Mouse (Mus musculus): ENCODE results near the gene Stoml2. TPM values are rescaled to one million over a fixed set of nuclear protein-coding genes. Genes with fewer than 3 reads are reported as not detected.

The Stoml2 gene
- 321 and 331 TPM in 2 replicates for polyA plus RNA-seq (2015; fragmentation: Nextera tagmentation; extraction: Ambion mirVana)

- Histone ChIP-seq H3K4me3 (peak within 1 kb of the TSS; percentile 73), H3K4me1 (peaks cover 19% of the 10 kb centered on the region), H3K9me3 (no peaks in the 10 kb centered on the region), H3K4me2 (peak within 1 kb of the TSS; percentile 72), H3K27ac (peak within 1 kb of the TSS; percentile 85), H3K36me3 (peaks cover 50% of the 10 kb centered on the region), H3K27me3 (no peaks in the 10 kb centered on the region), H3K9ac (peak within 1 kb of the TSS; percentile 89)
- peak; percentile 95 for ATAC-seq (ENCODE audit: borderline replicate concordance, extremely low read depth, low FRiP score, low TSS enrichment)
- WGBS = under 1% methylated on average over 38 of the region's 38 CpGs
These were observed at the start of gene Stoml2 for GRCm38 (mm10) chr4:43031237-43031995. TSS of gene Stoml2 (minus strand) at chr4:43031710.

GRCm38 (mm10) chr4:43078071-43078718, 46.7 kb upstream of the Stoml2 start:
- 47% methylated on average over 7 of the region's 7 CpGs for WGBS
- H3K36me3 ChIP-seq = no peaks in the 10 kb centered on the region
- no peak overlapping the region for H3K4me2 ChIP-seq
- no peak for ATAC-seq (ENCODE audit: borderline replicate concordance, extremely low read depth, low FRiP score, low TSS enrichment)
- no peak overlapping the region for H3K9ac ChIP-seq
- H3K4me1 ChIP-seq = no peaks in the 10 kb centered on the region
- H3K27me3 ChIP-seq = no peaks in the 10 kb centered on the region
- H3K9me3 ChIP-seq = no peaks in the 10 kb centered on the region
- no peak overlapping the region for H3K4me3 ChIP-seq
- H3K27ac ChIP-seq = no peak overlapping the region

GRCm38 (mm10) chr4:43074923-43075322, 43.4 kb upstream of the Stoml2 start:
- Histone ChIP-seq H3K4me2 (no peak overlapping the region), H3K4me3 (no peak overlapping the region), H3K9me3 (no peaks in the 10 kb centered on the region), H3K36me3 (no peaks in the 10 kb centered on the region), H3K27ac (no peak overlapping the region), H3K9ac (no peak overlapping the region), H3K27me3 (no peaks in the 10 kb centered on the region), H3K4me1 (no peaks in the 10 kb centered on the region)
- ATAC-seq (ENCODE audit: borderline replicate concordance, extremely low read depth, low FRiP score, low TSS enrichment) = no peak

GRCm38 (mm10) chr4:43065471-43065870, 34.0 kb upstream of the Stoml2 start:
- Histone ChIP-seq H3K9ac (no peak overlapping the region), H3K4me3 (no peak overlapping the region), H3K36me3 (no peaks in the 10 kb centered on the region), H3K9me3 (no peaks in the 10 kb centered on the region), H3K4me1 (no peaks in the 10 kb centered on the region), H3K4me2 (no peak overlapping the region), H3K27ac (no peak overlapping the region), H3K27me3 (no peaks in the 10 kb centered on the region; the same call in 1 of the 2 replicates)
- ATAC-seq (ENCODE audit: borderline replicate concordance, extremely low read depth, low FRiP score, low TSS enrichment) = no peak
- 92% methylated on average over 4 of the region's 4 CpGs for WGBS

- Histone ChIP-seq H3K27me3 (peaks cover 10% of the 10 kb centered on the region), H3K4me1 (0 out of 2 replicates have a peak, but pooled peaks cover 5% of the 10 kb centered on the region), H3K4me2 (no peak overlapping the region; the same call in 1 of the 2 replicates), H3K4me3 (no peak overlapping the region), H3K36me3 (no peaks in the 10 kb centered on the region), H3K9ac (no peak overlapping the region), H3K27ac (no peak overlapping the region), H3K9me3 (no peaks in the 10 kb centered on the region)
- ATAC-seq (ENCODE audit: borderline replicate concordance, extremely low read depth, low FRiP score, low TSS enrichment) = no peak
- 63% methylated on average over 3 of the region's 3 CpGs for WGBS
These were observed 28.8 kb upstream of the Stoml2 start for GRCm38 (mm10) chr4:43060286-43060685.

GRCm38 (mm10) chr4:43059697-43060096, 28.2 kb upstream of the Stoml2 start:
- H3K27ac ChIP-seq = no peak overlapping the region
- 42% methylated on average over 3 of the region's 3 CpGs for WGBS
- H3K9me3 ChIP-seq = no peaks in the 10 kb centered on the region

GRCm38 (mm10) chr4:43058753-43059654, 27.5 kb upstream of the Stoml2 start, which contains the start of gene Unc13b:
TSS of gene Unc13b (plus strand) at chr4:43058953.
- Histone ChIP-seq H3K27ac (peak within 1 kb of the TSS; percentile 82), H3K4me3 (peak within 1 kb of the TSS; percentile 69), H3K9ac (peak within 1 kb of the TSS; percentile 56), H3K27me3 (peaks cover 10% of the 10 kb centered on the region), H3K4me1 (0 out of 2 replicates have a peak, but pooled peaks cover 5% of the 10 kb centered on the region), H3K36me3 (no peaks in the 10 kb centered on the region), H3K4me2 (peak within 1 kb of the TSS; percentile 90), H3K9me3 (no peaks in the 10 kb centered on the region)
- under 1% methylated on average over 75 of the region's 90 CpGs for WGBS
- peak; percentile 96 for ATAC-seq (ENCODE audit: borderline replicate concordance, extremely low read depth, low FRiP score, low TSS enrichment)

More at GRCm38 (mm10) chr4:43059697-43060096, 28.2 kb upstream of the Stoml2 start:
- Histone ChIP-seq H3K4me1 (0 out of 2 replicates have a peak, but pooled peaks cover 5% of the 10 kb centered on the region), H3K36me3 (no peaks in the 10 kb centered on the region), H3K27me3 (peaks cover 10% of the 10 kb centered on the region), H3K4me2 (peak overlapping the region; percentile 90), H3K9ac (no peak overlapping the region), H3K4me3 (peak overlapping the region; percentile 69)
- no peak for ATAC-seq (ENCODE audit: borderline replicate concordance, extremely low read depth, low FRiP score, low TSS enrichment)

- Histone ChIP-seq H3K9ac (no peak overlapping the region), H3K36me3 (no peaks in the 10 kb centered on the region), H3K27me3 (peaks cover 10% of the 10 kb centered on the region), H3K27ac (no peak overlapping the region), H3K4me1 (0 out of 2 replicates have a peak, but pooled peaks cover 5% of the 10 kb centered on the region), H3K9me3 (no peaks in the 10 kb centered on the region), H3K4me2 (peak overlapping the region; percentile 90), H3K4me3 (peak overlapping the region; percentile 69)
- no peak for ATAC-seq (ENCODE audit: borderline replicate concordance, extremely low read depth, low FRiP score, low TSS enrichment)
- 21% methylated on average over 8 of the region's 8 CpGs for WGBS
These were observed 26.9 kb upstream of the Stoml2 start for GRCm38 (mm10) chr4:43058392-43058752.

- Histone ChIP-seq H3K27ac (no peak overlapping the region), H3K4me1 (0 out of 2 replicates have a peak, but pooled peaks cover 5% of the 10 kb centered on the region), H3K27me3 (peaks cover 10% of the 10 kb centered on the region), H3K4me2 (no peak overlapping the region), H3K9me3 (no peaks in the 10 kb centered on the region), H3K9ac (no peak overlapping the region), H3K36me3 (no peaks in the 10 kb centered on the region), H3K4me3 (no peak overlapping the region)
- ATAC-seq (ENCODE audit: borderline replicate concordance, extremely low read depth, low FRiP score, low TSS enrichment) = no peak
- WGBS = 77% methylated on average over 5 of the region's 5 CpGs
These were observed 26.1 kb upstream of the Stoml2 start for GRCm38 (mm10) chr4:43057654-43058053.

- Histone ChIP-seq H3K9me3 (no peaks in the 10 kb centered on the region), H3K36me3 (no peaks in the 10 kb centered on the region), H3K27ac (no peak overlapping the region), H3K4me3 (no peak overlapping the region), H3K9ac (no peak overlapping the region), H3K4me2 (no peak overlapping the region), H3K27me3 (no peaks in the 10 kb centered on the region), H3K4me1 (no peaks in the 10 kb centered on the region)
- 18% methylated on average over 4 of the region's 4 CpGs for WGBS
- ATAC-seq (ENCODE audit: borderline replicate concordance, extremely low read depth, low FRiP score, low TSS enrichment) = no peak
These were observed 21.1 kb upstream of the Stoml2 start for GRCm38 (mm10) chr4:43052627-43053026.

GRCm38 (mm10) chr4:43047231-43047630, 15.7 kb upstream of the Stoml2 start:
- no peak for ATAC-seq (ENCODE audit: borderline replicate concordance, extremely low read depth, low FRiP score, low TSS enrichment)
- Histone ChIP-seq H3K4me1 (peaks cover 24% of the 10 kb centered on the region), H3K4me3 (no peak overlapping the region), H3K36me3 (no peaks in the 10 kb centered on the region), H3K27me3 (no peaks in the 10 kb centered on the region), H3K4me2 (peak overlapping the region; percentile 90; the same call in 1 of the 2 replicates), H3K9me3 (no peaks in the 10 kb centered on the region), H3K27ac (no peak overlapping the region), H3K9ac (no peak overlapping the region)
- 3% methylated on average over 5 of the region's 5 CpGs for WGBS
